Mouse (Mus musculus) liver, embryonic 16.5 days (tissue): ENCODE results near the gene Atg101. TPM values are rescaled to one million over a fixed set of nuclear protein-coding genes. Genes with fewer than 3 reads are reported as not detected.
A peak's percentile ranks its signal among the peaks of the same experiment; 100 is the strongest.

Experiments used
- ATAC-seq: fragments of 200-750 bp; cut with Nextera tagmentation; 2 replicates; pipeline ENCODE4 v1.8.0; 2017; ENCODE audit warnings: low read depth, mild to moderate bottlenecking, moderate number of reproducible peaks, moderate library complexity
- H3K27ac ChIP-seq: fragments of 300-500 bp; sonication (generic); 2 replicates; pipeline ENCODE4 v1.5.1; 2014; ENCODE audit warnings: mild to moderate bottlenecking, low read length
- H3K27me3 ChIP-seq: fragments of 300-500 bp; sonication (generic); 2 replicates; pipeline ENCODE4 v1.6.1; 2014; ENCODE audit warnings: low read depth, low read length, mixed read lengths; ENCODE audit not compliant: control insufficient read depth, insufficient read depth
- H3K36me3 ChIP-seq: fragments of 300-500 bp; sonication (generic); 2 replicates; pipeline ENCODE4 v1.6.1; 2014; ENCODE audit warnings: mild to moderate bottlenecking; ENCODE audit not compliant: control insufficient read depth, insufficient read depth
- H3K4me1 ChIP-seq: fragments of 300-500 bp; sonication (generic); 2 replicates; pipeline ENCODE4 v1.6.1; 2014; ENCODE audit warnings: low read depth, low read length, mixed read lengths; ENCODE audit not compliant: control insufficient read depth
- H3K4me2 ChIP-seq: fragments of 300-500 bp; sonication (generic); 2 replicates; pipeline ENCODE4 v1.6.1; 2014; ENCODE audit warnings: low read depth, low read length, mixed read lengths
- H3K4me3 ChIP-seq: fragments of 300-500 bp; sonication (generic); 2 replicates; pipeline ENCODE4 v1.5.1; 2014; ENCODE audit warnings: low read depth, mild to moderate bottlenecking, low read length
- H3K9ac ChIP-seq: fragments of 300-500 bp; sonication (generic); 2 replicates; pipeline ENCODE4 v1.6.1; 2014; ENCODE audit warnings: low read depth, low read length
- H3K9me3 ChIP-seq: fragments of 300-500 bp; sonication (generic); replicated peaks from 2 replicates; pipeline ENCODE4 v1.6.1; 2016; ENCODE audit warnings: low read length; ENCODE audit not compliant: control insufficient read depth
- WGBS: fragments of 180-500 bp; shearing (Covaris S2); extraction: QIAGEN DNeasy Blood & Tissue Kit; methylation state at CpG from one replicate; pipeline ENCODE4 v1.1.7; 2014; ENCODE audit not compliant: insufficient replicate concordance; 5-methylcytosine and 5-hydroxymethylcytosine counted together
- polyA plus RNA-seq: library from polyadenylated mRNA; unstranded; fragments of >200 nt; fragmentation: Nextera tagmentation; extraction: Ambion mirVana; gene quantifications from 2 replicates; pipeline ENCODE4 v1.2.1, GENCODE M21; 2015

Gene Atg101
- polyA plus RNA-seq, 1 experiment from 2014 or later: 26.1 TPM

DNA sequence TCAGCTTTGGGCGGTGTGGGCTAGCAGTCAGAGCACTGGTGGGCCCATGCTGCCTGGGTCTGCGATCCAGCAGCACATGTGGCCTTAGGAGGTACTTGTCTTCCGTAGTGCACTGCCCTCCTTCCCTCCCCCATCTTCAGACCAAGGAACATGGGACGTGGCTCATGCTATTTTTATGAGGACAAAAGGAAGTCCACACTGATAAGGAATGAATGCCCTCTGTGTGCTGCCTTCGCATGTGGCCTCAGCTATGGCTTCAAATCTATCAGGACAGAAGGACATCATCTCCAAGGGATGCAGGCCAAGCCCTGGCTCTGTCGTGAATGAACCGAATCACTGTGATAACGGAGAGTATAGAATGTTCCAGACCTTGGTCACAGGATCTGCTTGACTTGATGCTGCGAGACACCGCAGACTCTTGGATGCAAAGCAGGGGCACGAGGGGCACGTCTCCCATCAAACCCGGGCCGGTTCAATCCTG, 15.4 kb downstream of the Atg101 start:
- Histone ChIP-seq H3K4me3 (no peak overlapping the region), H3K4me1 (no peaks in the 10 kb centered on the region; the same call in 1 of the 2 replicates), H3K9ac (no peak overlapping the region), H3K27ac (no peak overlapping the region), H3K27me3 (no peaks in the 10 kb centered on the region), H3K9me3 (no peaks in the 10 kb centered on the region), H3K36me3 (no peaks in the 10 kb centered on the region), H3K4me2 (no peak overlapping the region)
- WGBS: 48% methylated on average over 14 of the region's 14 CpGs
- ATAC-seq: peak; percentile 32; the same call in 1 of the 2 replicates

GRCm38 (mm10) chr15:101300128-101300527, 16.1 kb downstream of the Atg101 start:
- Histone ChIP-seq H3K4me1 (no peaks in the 10 kb centered on the region; the same call in 1 of the 2 replicates), H3K36me3 (no peaks in the 10 kb centered on the region), H3K9me3 (no peaks in the 10 kb centered on the region), H3K27ac (no peak overlapping the region), H3K4me2 (no peak overlapping the region), H3K4me3 (no peak overlapping the region), H3K9ac (no peak overlapping the region), H3K27me3 (no peaks in the 10 kb centered on the region)
- no peak for ATAC-seq
- WGBS: 14% methylated on average over 6 of the region's 6 CpGs

GRCm38 (mm10) chr15:101302201-101302600, 18.1 kb downstream of the Atg101 start:
- no peak for ATAC-seq
- 68% methylated on average over 3 of the region's 3 CpGs for WGBS

GRCm38 (mm10) chr15:101303830-101304229, 19.8 kb downstream of the Atg101 start:
- Histone ChIP-seq H3K4me1 (no peaks in the 10 kb centered on the region; the same call in 1 of the 2 replicates), H3K9ac (no peak overlapping the region), H3K4me3 (no peak overlapping the region), H3K4me2 (no peak overlapping the region), H3K27ac (no peak overlapping the region), H3K27me3 (no peaks in the 10 kb centered on the region), H3K9me3 (no peaks in the 10 kb centered on the region), H3K36me3 (no peaks in the 10 kb centered on the region)
- WGBS: 64% methylated on average over 4 of the region's 4 CpGs
- ATAC-seq: no peak

More at GRCm38 (mm10) chr15:101302201-101302600, 18.1 kb downstream of the Atg101 start:
- Histone ChIP-seq H3K9ac (no peak overlapping the region), H3K27ac (no peak overlapping the region), H3K4me2 (no peak overlapping the region), H3K27me3 (no peaks in the 10 kb centered on the region), H3K9me3 (no peaks in the 10 kb centered on the region), H3K4me1 (no peaks in the 10 kb centered on the region; the same call in 1 of the 2 replicates), H3K36me3 (no peaks in the 10 kb centered on the region), H3K4me3 (no peak overlapping the region)

GRCm38 (mm10) chr15:101306459-101306858, 22.4 kb downstream of the Atg101 start:
- ATAC-seq: no peak
- WGBS: 63% methylated on average over 4 of the region's 4 CpGs
- no peak overlapping the region for H3K4me2 ChIP-seq

DNA sequence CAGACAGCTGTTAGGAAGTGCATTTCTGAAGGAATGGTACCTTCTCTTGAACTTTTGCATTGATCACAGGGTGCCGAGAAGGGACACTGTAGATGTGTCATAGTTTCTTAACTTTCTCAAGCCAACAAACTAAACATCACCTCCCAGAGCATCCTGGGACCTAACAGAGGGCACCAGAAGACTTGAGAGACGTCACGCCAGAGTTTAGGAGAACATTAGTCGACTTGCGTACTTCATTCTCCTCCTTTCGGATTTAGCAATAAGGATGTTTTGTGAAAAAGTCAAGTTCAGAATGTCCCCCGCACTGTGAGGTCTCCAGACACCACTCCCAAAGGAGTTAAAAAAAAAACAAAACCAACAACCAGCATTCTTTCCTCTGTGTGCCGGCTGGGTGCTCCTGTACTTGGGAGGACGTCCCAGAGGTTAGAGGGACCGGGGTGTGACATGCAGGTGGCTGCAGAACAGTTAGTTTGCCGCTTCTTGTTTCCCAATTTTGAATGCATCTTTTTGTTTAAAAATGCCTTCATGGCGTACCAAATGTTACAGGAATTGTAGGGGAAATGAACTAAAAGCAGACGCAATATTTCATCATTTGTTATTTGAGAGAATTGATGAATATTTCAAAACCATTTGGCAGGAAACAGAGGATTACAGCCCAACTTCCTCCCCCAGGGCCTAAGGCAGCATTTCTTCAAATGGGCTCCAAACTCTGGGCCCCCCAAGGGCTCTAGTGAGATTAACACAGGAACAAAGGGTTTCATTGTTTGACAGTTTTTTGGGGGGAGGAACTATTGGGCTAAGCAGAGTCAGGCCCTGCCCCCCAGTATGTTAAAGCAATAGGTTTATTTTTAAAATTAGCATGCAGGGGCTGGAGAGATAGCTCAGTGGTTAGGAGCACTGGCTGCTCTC, 24.6 kb downstream of the Atg101 start:
- Histone ChIP-seq H3K4me3 (no peak overlapping the region), H3K4me2 (no peak overlapping the region), H3K4me1 (no peaks in the 10 kb centered on the region), H3K9me3 (no peaks in the 10 kb centered on the region), H3K9ac (no peak overlapping the region), H3K27me3 (no peaks in the 10 kb centered on the region), H3K36me3 (no peaks in the 10 kb centered on the region), H3K27ac (peak overlapping the region; percentile 46; the same call in 1 of the 2 replicates)
- WGBS: 42% methylated on average over 13 of the region's 13 CpGs
- ATAC-seq: no peak

More at GRCm38 (mm10) chr15:101306459-101306858, 22.4 kb downstream of the Atg101 start:
- Histone ChIP-seq H3K27me3 (no peaks in the 10 kb centered on the region), H3K36me3 (no peaks in the 10 kb centered on the region), H3K27ac (no peak overlapping the region), H3K9me3 (no peaks in the 10 kb centered on the region), H3K4me3 (no peak overlapping the region), H3K9ac (no peak overlapping the region), H3K4me1 (no peaks in the 10 kb centered on the region)

- no peaks in the 10 kb centered on the region for H3K4me1 ChIP-seq
- no peaks in the 10 kb centered on the region for H3K9me3 ChIP-seq
- no peak for ATAC-seq
Observed at GRCm38 (mm10) chr15:101309493-101309892, 25.4 kb downstream of the Atg101 start.

DNA sequence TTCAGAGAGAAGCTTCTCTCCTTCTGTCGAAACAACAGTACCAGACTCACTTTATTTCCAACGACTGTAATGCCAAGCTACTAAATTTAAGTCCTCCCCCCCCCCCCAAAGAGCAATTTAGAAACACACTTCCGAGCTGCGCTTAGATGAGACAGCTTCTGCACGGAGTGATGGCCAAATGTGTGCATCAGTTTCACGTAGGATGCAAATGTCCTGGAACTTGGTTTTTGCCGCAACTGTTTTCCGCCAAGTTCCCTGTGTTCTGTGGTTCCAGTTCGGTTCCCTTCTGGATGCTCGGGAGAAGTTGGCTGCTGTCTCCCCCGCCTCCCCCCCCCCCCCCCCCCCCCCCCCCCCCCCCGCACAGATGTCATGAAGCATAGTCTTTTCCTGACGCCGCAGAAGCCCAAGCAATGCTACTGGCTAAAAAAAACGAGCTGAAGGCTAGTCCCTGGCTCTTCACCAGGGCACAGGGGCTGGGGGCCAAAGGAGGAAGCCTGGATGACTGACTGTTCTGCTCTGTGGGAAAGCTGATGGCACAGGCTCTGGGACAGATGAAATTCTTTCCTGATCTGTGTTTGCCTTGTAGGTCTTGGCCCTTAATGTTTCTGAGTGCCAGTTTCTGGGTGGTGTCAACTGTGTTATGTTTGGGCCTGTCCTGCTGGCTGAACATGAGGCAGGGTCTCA, 27.2 kb downstream of the Atg101 start:
- Histone ChIP-seq H3K4me1 (no peaks in the 10 kb centered on the region), H3K4me2 (no peak overlapping the region), H3K27ac (no peak overlapping the region), H3K9me3 (no peaks in the 10 kb centered on the region), H3K36me3 (no peaks in the 10 kb centered on the region), H3K27me3 (no peaks in the 10 kb centered on the region), H3K4me3 (no peak overlapping the region), H3K9ac (no peak overlapping the region)
- WGBS: 51% methylated on average over 14 of the region's 15 CpGs
- ATAC-seq: no peak

More at GRCm38 (mm10) chr15:101309493-101309892, 25.4 kb downstream of the Atg101 start:
- Histone ChIP-seq H3K9ac (no peak overlapping the region), H3K4me2 (no peak overlapping the region), H3K36me3 (no peaks in the 10 kb centered on the region), H3K27ac (peak overlapping the region; percentile 46; the same call in 1 of the 2 replicates), H3K27me3 (no peaks in the 10 kb centered on the region), H3K4me3 (no peak overlapping the region)
- WGBS: 26% methylated on average over 5 of the region's 5 CpGs
